25 mouse cellular contexts compared by ENCODE assay signal in the genomic region with DNA sequence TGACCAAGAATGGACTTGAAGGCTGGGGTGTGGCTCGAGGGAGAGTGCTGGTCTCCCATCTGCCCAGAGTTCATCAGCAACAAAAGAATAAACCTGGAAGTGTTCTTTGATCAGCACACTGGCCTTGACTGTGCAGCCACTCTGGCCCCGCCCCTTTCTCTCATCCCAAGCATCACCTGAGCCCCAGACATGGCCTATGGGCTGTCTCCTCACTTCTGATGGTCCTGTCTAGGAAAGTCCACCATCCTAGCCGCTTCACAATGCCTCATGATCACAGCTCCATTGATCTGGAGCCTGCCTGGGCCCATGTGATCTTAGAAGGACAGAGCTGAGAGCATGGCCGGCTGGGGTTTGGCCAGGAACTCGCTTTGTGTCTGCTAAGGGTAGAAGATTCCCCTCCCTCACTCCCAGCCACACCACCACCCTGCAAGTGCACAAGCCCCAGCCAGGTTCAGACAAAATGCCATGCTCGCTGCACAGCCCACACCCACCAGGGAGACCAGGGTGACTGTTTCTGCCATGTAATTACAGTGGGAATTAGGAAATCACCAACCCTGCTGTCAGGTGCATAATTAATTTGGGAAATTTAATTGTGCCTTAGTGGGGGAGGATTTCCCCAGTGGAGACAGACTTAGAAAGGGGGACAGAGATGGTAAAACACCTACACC. TPM values are rescaled to one million over a fixed set of nuclear protein-coding genes. Genes with fewer than 3 reads are reported as not detected.
DNase-seq lines count a peak whose midpoint lies in the region; ATAC-seq and TF ChIP-seq lines count a peak whose summit lies in the region.
"Had no signal": no experiment of that assay in that cellular context is flagged by ENCODE, and none has a peak within 500 bp of the region (broad histone marks: within the 10 kb centered on the region; RNA-seq: fewer than 3 reads in every experiment).

No protein-coding gene starts in this region.

- peaks cover 3% of the 10 kb centered on the region; the same call in 1 of the 2 replicates for H3K4me1 ChIP-seq in hindbrain, embryonic 11.5 days (replicated peaks; ENCODE audit: control insufficient read depth, insufficient read depth, low read length)
- H3K4me1 ChIP-seq in hindbrain, embryonic 16.5 days (ENCODE audit: control insufficient read depth, insufficient read depth, low read depth, low read length), result peaks cover 20% of the 10 kb centered on the region
- H3K4me1 ChIP-seq in forebrain, embryonic 15.5 days, result peaks cover 7% of the 10 kb centered on the region; the same call in 1 of the 2 replicates
- H3K4me1 ChIP-seq in hindbrain, postnatal 0 days (ENCODE audit: insufficient read depth, low read length), result peaks cover 26% of the 10 kb centered on the region; the same call in 1 of the 2 replicates
- peaks cover 22% of the 10 kb centered on the region; the same call in 1 of the 2 replicates for H3K4me1 ChIP-seq in midbrain, postnatal 0 days (ENCODE audit: insufficient read depth, low read length)
- no peaks in the 10 kb centered on the region for H3K4me1 ChIP-seq in liver, embryonic 12.5 days

- no peak for DNase-seq in hindbrain, embryonic 11.5 days (ENCODE audit: low spot score)
- peak; percentile 6 for DNase-seq in hindbrain, postnatal 0 days (ENCODE audit: low spot score)
- DNase-seq in midbrain, postnatal 0 days (ENCODE audit: low spot score), result peak; percentile 19
- no peak for DNase-seq in urinary bladder, postnatal 36 days (ENCODE audit: low spot score in 2 of 2)
- DNase-seq: adrenal gland, postnatal 36 days; B cell, adult 2 months; cerebellum, adult 2 months; gastrocnemius, adult 2 months; heart, postnatal 36 days; kidney, adult 11 months; thymus, postnatal 4 days had no signal

- no peak overlapping the region for H3K27ac ChIP-seq in hindbrain, embryonic 11.5 days (ENCODE audit: low read depth, low read length)
- no peak overlapping the region for H3K27ac ChIP-seq in hindbrain, embryonic 16.5 days (ENCODE audit: low read depth, low read length)
- H3K27ac ChIP-seq in forebrain, embryonic 15.5 days (replicated peaks), result no peak overlapping the region
- 0 out of 2 replicates have a peak overlapping the region, but pooled peaks have one; percentile 11 for H3K27ac ChIP-seq in hindbrain, postnatal 0 days
- H3K27ac ChIP-seq in midbrain, postnatal 0 days (ENCODE audit: low read depth, low read length), result no peak overlapping the region
- H3K27ac ChIP-seq in liver, embryonic 12.5 days, result no peak overlapping the region
- H3K27ac ChIP-seq: embryonic facial prominence, embryonic 15.5 days; kidney, postnatal 0 days; limb, embryonic 12.5 days; liver, embryonic 14.5 days had no signal

- H3K4me2 ChIP-seq in hindbrain, embryonic 11.5 days (replicated peaks; ENCODE audit: low read depth, low read length), result no peak overlapping the region
- H3K4me2 ChIP-seq in hindbrain, embryonic 16.5 days (ENCODE audit: low read length), result no peak overlapping the region
- no peak overlapping the region for H3K4me2 ChIP-seq in forebrain, embryonic 15.5 days (replicated peaks)
- H3K4me2 ChIP-seq in hindbrain, postnatal 0 days (ENCODE audit: low read depth, low read length), result no peak overlapping the region
- H3K4me2 ChIP-seq in midbrain, postnatal 0 days (ENCODE audit: low read depth, low read length, poor library complexity, severe bottlenecking), result no peak overlapping the region
- H3K4me2 ChIP-seq in liver, embryonic 12.5 days, result no peak overlapping the region
- H3K4me2 ChIP-seq: embryonic facial prominence, embryonic 15.5 days; heart, embryonic 12.5 days; limb, embryonic 12.5 days had no signal

- H3K9ac ChIP-seq in hindbrain, embryonic 11.5 days (ENCODE audit: low read depth, low read length), result no peak overlapping the region
- H3K9ac ChIP-seq in hindbrain, embryonic 16.5 days (ENCODE audit: low read depth, low read length), result no peak overlapping the region; the same call in 1 of the 2 replicates
- H3K9ac ChIP-seq in forebrain, embryonic 15.5 days (replicated peaks), result no peak overlapping the region
- H3K9ac ChIP-seq in hindbrain, postnatal 0 days (replicated peaks; ENCODE audit: low read length), result no peak overlapping the region; the same call in 1 of the 2 replicates
- H3K9ac ChIP-seq in midbrain, postnatal 0 days (replicated peaks; ENCODE audit: low read length, poor library complexity, severe bottlenecking), result no peak overlapping the region; the same call in 1 of the 2 replicates
- no peak overlapping the region for H3K9ac ChIP-seq in liver, embryonic 12.5 days
- H3K9ac ChIP-seq: embryonic facial prominence, embryonic 15.5 days; heart, embryonic 12.5 days; limb, embryonic 12.5 days; liver, embryonic 14.5 days had no signal

- H3K4me3 ChIP-seq in hindbrain, embryonic 11.5 days (ENCODE audit: low read depth, low read length), result no peak overlapping the region
- H3K4me3 ChIP-seq in hindbrain, embryonic 16.5 days (ENCODE audit: low read length), result no peak overlapping the region
- no peak overlapping the region for H3K4me3 ChIP-seq in forebrain, embryonic 15.5 days
- H3K4me3 ChIP-seq in hindbrain, postnatal 0 days (ENCODE audit: low read length), result no peak overlapping the region
- no peak overlapping the region for H3K4me3 ChIP-seq in midbrain, postnatal 0 days (ENCODE audit: low read depth, low read length)
- no peak overlapping the region for H3K4me3 ChIP-seq in liver, embryonic 12.5 days
- H3K4me3 ChIP-seq: embryonic facial prominence, embryonic 15.5 days; gastrocnemius, adult 2 months; heart, embryonic 12.5 days; limb, embryonic 12.5 days had no signal

- no peaks in the 10 kb centered on the region for H3K36me3 ChIP-seq in hindbrain, embryonic 11.5 days (ENCODE audit: control insufficient read depth, insufficient read depth, low read length)
- no peaks in the 10 kb centered on the region for H3K36me3 ChIP-seq in hindbrain, embryonic 16.5 days (ENCODE audit: control insufficient read depth, insufficient read depth, low read length)
- H3K36me3 ChIP-seq in forebrain, embryonic 15.5 days, result no peaks in the 10 kb centered on the region
- H3K36me3 ChIP-seq in hindbrain, postnatal 0 days (ENCODE audit: insufficient read depth, low read length), result no peaks in the 10 kb centered on the region
- no peaks in the 10 kb centered on the region for H3K36me3 ChIP-seq in midbrain, postnatal 0 days (ENCODE audit: insufficient read depth, low read length)
- H3K36me3 ChIP-seq in liver, embryonic 12.5 days, result no peaks in the 10 kb centered on the region
- H3K36me3 ChIP-seq: embryonic facial prominence, embryonic 15.5 days; heart, embryonic 12.5 days; limb, embryonic 12.5 days had no signal

- ATAC-seq in hindbrain, embryonic 11.5 days (ENCODE audit: low FRiP score), result peak; percentile 47; the same call in 1 of the 2 replicates
- no peak for ATAC-seq in hindbrain, embryonic 16.5 days
- ATAC-seq in forebrain, embryonic 15.5 days (replicated peaks), result peak; percentile 68
- ATAC-seq in hindbrain, postnatal 0 days, result 0 out of 2 replicates have a peak, but pooled peaks have one; percentile 33
- ATAC-seq in midbrain, postnatal 0 days (ENCODE audit: low FRiP score), result no peak
- no peak for ATAC-seq in liver, embryonic 12.5 days
- ATAC-seq: activated CD4-positive, CD25-positive, alpha-beta regulatory T cell, adult 4 months had no signal

- no peak for TF ChIP-seq CTCF in hindbrain, postnatal 0 days (IDR thresholded peaks at IDR 0.05; ENCODE audit: low read depth)
- no peak for TF ChIP-seq CTCF in midbrain, postnatal 0 days (IDR thresholded peaks at IDR 0.05)

- WGBS in hindbrain, embryonic 11.5 days, result 76% methylated on average over 6 of the region's 6 CpGs
- WGBS in hindbrain, embryonic 16.5 days, result 70% methylated on average over 6 of the region's 6 CpGs
- WGBS in forebrain, embryonic 15.5 days, result 61% methylated on average over 6 of the region's 6 CpGs
- 72% methylated on average over 6 of the region's 6 CpGs for WGBS in hindbrain, postnatal 0 days
- 65% methylated on average over 6 of the region's 6 CpGs for WGBS in midbrain, postnatal 0 days
- WGBS in liver, embryonic 12.5 days (ENCODE audit: insufficient replicate concordance), result 58% methylated on average over 6 of the region's 6 CpGs

- no peaks in the 10 kb centered on the region; the same call in 1 of the 2 replicates for H3K27me3 ChIP-seq in hindbrain, embryonic 11.5 days (ENCODE audit: control insufficient read depth, insufficient read depth, low read length)
- H3K27me3 ChIP-seq in hindbrain, embryonic 16.5 days (replicated peaks; ENCODE audit: control insufficient read depth, insufficient read depth, low read length), result no peaks in the 10 kb centered on the region; the same call in 1 of the 2 replicates
- H3K27me3 ChIP-seq in forebrain, embryonic 15.5 days, result no peaks in the 10 kb centered on the region
- H3K27me3 ChIP-seq in hindbrain, postnatal 0 days (ENCODE audit: insufficient read depth, low read length), result no peaks in the 10 kb centered on the region; the same call in 1 of the 2 replicates
- no peaks in the 10 kb centered on the region for H3K27me3 ChIP-seq in midbrain, postnatal 0 days (ENCODE audit: insufficient read depth, low read length)
- no peaks in the 10 kb centered on the region for H3K27me3 ChIP-seq in liver, embryonic 12.5 days (replicated peaks)
- H3K27me3 ChIP-seq: embryonic facial prominence, embryonic 15.5 days; heart, embryonic 12.5 days; limb, embryonic 12.5 days had no signal

- no peaks in the 10 kb centered on the region for H3K9me3 ChIP-seq in hindbrain, embryonic 11.5 days (ENCODE audit: control insufficient read depth, low read length)
- no peaks in the 10 kb centered on the region for H3K9me3 ChIP-seq in hindbrain, embryonic 16.5 days (ENCODE audit: control insufficient read depth, low read length)
- no peaks in the 10 kb centered on the region for H3K9me3 ChIP-seq in forebrain, embryonic 15.5 days
- H3K9me3 ChIP-seq in hindbrain, postnatal 0 days (ENCODE audit: low read length), result no peaks in the 10 kb centered on the region
- H3K9me3 ChIP-seq in midbrain, postnatal 0 days (ENCODE audit: low read length), result no peaks in the 10 kb centered on the region
- H3K9me3 ChIP-seq in liver, embryonic 12.5 days (replicated peaks), result no peaks in the 10 kb centered on the region
- H3K9me3 ChIP-seq: embryonic facial prominence, embryonic 15.5 days; heart, embryonic 12.5 days; limb, embryonic 12.5 days had no signal

RNA-seq across cellular contexts. Expression of gene Psapl1, which starts 37.3 kb away (rescaled TPM):
- 0.17 TPM in 1 of 2 replicates, not detected in the other for polyA plus RNA-seq in hindbrain, embryonic 11.5 days (2014; fragmentation: Nextera tagmentation; extraction: Ambion mirVana)
- 0.07 and 0.10 TPM in 2 replicates for polyA plus RNA-seq in hindbrain, embryonic 16.5 days (2015; fragmentation: Nextera tagmentation; extraction: Ambion mirVana)
- 0.06 TPM in 1 of 2 replicates, not detected in the other for polyA plus RNA-seq in forebrain, embryonic 15.5 days (2015; fragmentation: Nextera tagmentation; extraction: Ambion mirVana)
- total RNA-seq in hindbrain, postnatal 0 days (2014; rRNA removed), result not detected in 2 replicates
- polyA plus RNA-seq in hindbrain, postnatal 0 days (2015; fragmentation: Nextera tagmentation; extraction: Ambion mirVana), result not detected in 2 replicates
- 0.55 TPM in 1 of 2 replicates, not detected in the other for total RNA-seq in midbrain, postnatal 0 days (2014; rRNA removed)
- polyA plus RNA-seq in midbrain, postnatal 0 days (2015; fragmentation: Nextera tagmentation; extraction: Ambion mirVana), result not detected in 2 replicates
- polyA plus RNA-seq in liver, embryonic 12.5 days (2016; fragmentation: Nextera tagmentation; extraction: Ambion mirVana), result not detected in 2 replicates
- total RNA-seq: adrenal gland, postnatal 36 days; gastrocnemius, adult 2 months; granulocyte monocyte progenitor cell, adult 5-6 weeks; heart, postnatal 36 days; layer of hippocampus, adult 8-10 months; left cerebral cortex, adult 18-20 months; megakaryocyte, adult 5-6 weeks had no signal
- polyA plus RNA-seq: activated CD4-positive, CD25-positive, alpha-beta regulatory T cell, adult 4 months; cerebellum, adult 2 months; cortical plate, adult 2 months; heart, embryonic 12.5 days; limb, embryonic 12.5 days; liver, embryonic 14.5 days had no signal

Comparison
In these comparisons a context has a peak if more than half of its experiments do, and no peak if none do; other contexts are left out.
1. ATAC-seq: peak in hindbrain, embryonic 11.5 days (single experiment), forebrain, embryonic 15.5 days (single experiment) and hindbrain, postnatal 0 days (single experiment); none in hindbrain, embryonic 16.5 days (single experiment), midbrain, postnatal 0 days (single experiment) and liver, embryonic 12.5 days (single experiment).
2. DNase-seq: peak in hindbrain, postnatal 0 days (single experiment) and midbrain, postnatal 0 days (single experiment); none in hindbrain, embryonic 11.5 days (single experiment) and urinary bladder, postnatal 36 days (0 of 2).